Mouse (Mus musculus): ENCODE measurements around the gene Slc35b2.

The Slc35b2 gene

GRCm38 (mm10) chr17:45564531-45565084 lies 934 bp downstream of the Slc35b2 start:
- DNase-seq (ENCODE audit: low spot score) = no peak

- DNase-seq (ENCODE audit: low spot score) = no peak
Measured at GRCm38 (mm10) chr17:45565103-45565502, 1.4 kb downstream of the Slc35b2 start.

GRCm38 (mm10) chr17:45566031-45566359 lies 2.3 kb downstream of the Slc35b2 start:
- no peak for DNase-seq (ENCODE audit: low spot score)

GRCm38 (mm10) chr17:45566360-45567161 lies 2.9 kb downstream of the Slc35b2 start:
- DNase-seq (ENCODE audit: low spot score) = no peak

GRCm38 (mm10) chr17:45567162-45567601 lies 3.5 kb downstream of the Slc35b2 start:
- no peak for DNase-seq (ENCODE audit: low spot score)

- no peak for DNase-seq (ENCODE audit: low spot score)
Measured at GRCm38 (mm10) chr17:45568990-45569389, 5.3 kb downstream of the Slc35b2 start.

- no peak for DNase-seq (ENCODE audit: low spot score)
Measured at GRCm38 (mm10) chr17:45569999-45570398, 6.3 kb downstream of the Slc35b2 start.

GRCm38 (mm10) chr17:45572103-45573086 lies 8.7 kb downstream of the Slc35b2 start:
- DNase-seq (ENCODE audit: low spot score) = no peak

- peak; percentile 98 for DNase-seq (ENCODE audit: low spot score)
Measured at GRCm38 (mm10) chr17:45573087-45573779, 9.6 kb downstream of the Slc35b2 start, which contains the start of gene Hsp90ab1. Hsp90ab1 (minus strand) TSS chr17:45573271.

- peak; percentile 95 for DNase-seq (ENCODE audit: low spot score)
Measured at GRCm38 (mm10) chr17:45573780-45574123, 10.1 kb downstream of the Slc35b2 start.

GRCm38 (mm10) chr17:45574129-45574761 lies 10.6 kb downstream of the Slc35b2 start:
- DNase-seq (ENCODE audit: low spot score) = no peak

- no peak for DNase-seq (ENCODE audit: low spot score)
Measured at GRCm38 (mm10) chr17:45575123-45575897, 11.6 kb downstream of the Slc35b2 start.

GRCm38 (mm10) chr17:45578242-45578641 lies 14.6 kb downstream of the Slc35b2 start:
- DNase-seq (ENCODE audit: low spot score) = no peak

GRCm38 (mm10) chr17:45578843-45579242 lies 15.2 kb downstream of the Slc35b2 start:
- no peak for DNase-seq (ENCODE audit: low spot score)

- DNase-seq (ENCODE audit: low spot score) = no peak
Measured at GRCm38 (mm10) chr17:45579554-45579953, 15.9 kb downstream of the Slc35b2 start.

- no peak for DNase-seq (ENCODE audit: low spot score)
Measured at GRCm38 (mm10) chr17:45580958-45581477, 17.3 kb downstream of the Slc35b2 start.

- DNase-seq (ENCODE audit: low spot score) = no peak
Measured at GRCm38 (mm10) chr17:45581567-45581983, 17.9 kb downstream of the Slc35b2 start.

- DNase-seq (ENCODE audit: low spot score) = no peak
Measured at GRCm38 (mm10) chr17:45582188-45582587, 18.5 kb downstream of the Slc35b2 start.

GRCm38 (mm10) chr17:45582715-45583355 lies 19.2 kb downstream of the Slc35b2 start:
- DNase-seq (ENCODE audit: low spot score) = no peak
